In the genomic region with DNA sequence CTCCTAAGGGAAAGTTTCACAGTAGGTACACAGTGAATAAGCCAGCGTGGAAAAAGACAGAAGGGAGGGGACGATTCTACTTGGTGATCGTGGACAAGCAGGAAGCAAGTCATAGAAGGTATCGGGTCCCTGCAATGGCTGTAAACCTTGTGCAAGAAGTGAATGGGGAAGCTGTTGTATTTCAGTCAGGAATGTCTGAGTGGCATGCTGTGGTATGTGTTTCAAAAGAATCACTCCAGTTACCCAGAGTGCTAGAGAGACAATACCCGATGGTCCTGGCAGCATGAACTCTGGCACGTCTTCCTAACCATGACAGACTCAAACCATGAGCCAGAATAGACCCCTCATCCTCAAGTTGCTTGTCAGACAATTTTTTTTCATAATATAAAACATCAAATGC, we compare ENCODE assay signal across 11 mouse cellular contexts.
"Had no signal": no experiment of that assay in that cellular context is flagged by ENCODE, and none has a peak within 500 bp of the region (broad histone marks: within the 10 kb centered on the region; RNA-seq: fewer than 3 reads in every experiment).

No protein-coding gene starts in this region.

- H3K9me3 ChIP-seq: limb, embryonic 13.5 days; midbrain, embryonic 12.5 days; neural tube, embryonic 15.5 days had no signal

- H3K4me1 ChIP-seq: limb, embryonic 13.5 days; midbrain, embryonic 12.5 days; neural tube, embryonic 15.5 days had no signal

- H3K9ac ChIP-seq: limb, embryonic 13.5 days; liver, embryonic 14.5 days; midbrain, embryonic 12.5 days; neural tube, embryonic 15.5 days had no signal

- DNase-seq: kidney, adult 2 months; kidney, postnatal 36 days; layer of hippocampus, adult 9-11 months; left cerebral cortex, postnatal 4 days had no signal

- H3K4me3 ChIP-seq: limb, embryonic 13.5 days; midbrain, embryonic 12.5 days; myocyte; neural tube, embryonic 15.5 days had no signal

- H3K36me3 ChIP-seq: limb, embryonic 13.5 days; midbrain, embryonic 12.5 days; neural tube, embryonic 15.5 days had no signal

- ATAC-seq: intestine, embryonic 16.5 days had no signal

- H3K27ac ChIP-seq: limb, embryonic 13.5 days; liver, embryonic 14.5 days; midbrain, embryonic 12.5 days; neural tube, embryonic 15.5 days; stomach, postnatal 0 days had no signal

- H3K27me3 ChIP-seq: limb, embryonic 13.5 days; midbrain, embryonic 12.5 days; neural tube, embryonic 15.5 days had no signal

- H3K4me2 ChIP-seq: limb, embryonic 13.5 days; midbrain, embryonic 12.5 days; neural tube, embryonic 15.5 days had no signal
